Mouse (Mus musculus): Measurements from ENCODE around the gene Mtus2. TPM values are rescaled to one million over a fixed set of nuclear protein-coding genes. Genes with fewer than 3 reads are reported as not detected.
A peak's percentile ranks its signal among the peaks of the same experiment; 100 is the strongest.

Mtus2 gene
- polyA plus RNA-seq, 1 experiment from 2014 or later: 35.1 TPM

DNA sequence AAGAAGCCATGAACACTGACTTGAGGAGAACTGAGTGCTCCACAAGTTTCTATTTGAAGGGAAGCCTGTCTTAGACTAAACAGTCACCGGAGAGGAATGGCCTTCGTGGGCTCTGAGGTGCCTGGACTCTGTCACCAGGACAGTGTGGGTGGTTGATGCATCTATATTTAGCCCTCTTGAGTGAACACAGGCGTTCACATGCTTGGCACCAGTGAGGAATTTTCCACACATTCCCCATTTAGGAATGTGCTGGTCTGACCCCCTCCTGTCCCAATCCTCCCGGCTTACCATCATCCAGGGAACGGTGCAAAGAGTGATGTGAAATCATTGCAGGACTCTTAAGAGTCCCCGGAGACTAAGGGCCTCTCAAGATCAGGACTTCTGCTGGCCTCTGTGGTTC lies 314.9 kb downstream of the Mtus2 start:
- no peaks in the 10 kb centered on the region for H3K9me3 ChIP-seq
- H3K4me3 ChIP-seq (replicated peaks): no peak overlapping the region
- no peak overlapping the region for H3K4me2 ChIP-seq (replicated peaks)
- H3K27me3 ChIP-seq: no peaks in the 10 kb centered on the region
- 90% methylated on average over 6 of the region's 6 CpGs for WGBS
- H3K9ac ChIP-seq (replicated peaks): no peak overlapping the region
- no peaks in the 10 kb centered on the region for H3K4me1 ChIP-seq (replicated peaks)
- H3K27ac ChIP-seq: no peak overlapping the region
- no peaks in the 10 kb centered on the region for H3K36me3 ChIP-seq
- no peak for ATAC-seq

DNA sequence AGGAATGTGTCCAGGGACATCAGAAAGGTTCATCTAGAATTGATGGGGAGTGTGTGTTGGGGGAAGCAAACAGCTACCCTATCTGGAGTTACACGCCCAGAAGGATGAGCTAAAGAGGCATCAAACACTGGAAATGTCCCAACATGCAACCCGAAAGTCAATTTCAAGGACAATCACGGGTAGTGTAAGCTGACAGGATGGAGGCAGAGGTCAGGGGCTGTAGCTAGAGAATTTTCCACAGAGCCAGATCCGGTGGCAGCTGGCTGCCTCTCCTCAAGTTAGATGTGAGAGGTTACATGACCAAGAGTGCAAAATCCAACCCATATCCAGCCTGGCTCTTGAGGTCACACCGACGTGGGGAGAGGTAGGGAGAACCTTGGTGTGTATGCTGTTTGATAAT lies 315.7 kb downstream of the Mtus2 start:
- Histone ChIP-seq H3K9me3 (no peaks in the 10 kb centered on the region), H3K36me3 (no peaks in the 10 kb centered on the region), H3K4me2 (replicated peaks) (no peak overlapping the region), H3K27ac (no peak overlapping the region), H3K4me1 (replicated peaks) (no peaks in the 10 kb centered on the region), H3K27me3 (no peaks in the 10 kb centered on the region), H3K9ac (replicated peaks) (no peak overlapping the region), H3K4me3 (replicated peaks) (no peak overlapping the region)
- no peak for ATAC-seq
- WGBS: 89% methylated on average over 6 of the region's 6 CpGs

DNA sequence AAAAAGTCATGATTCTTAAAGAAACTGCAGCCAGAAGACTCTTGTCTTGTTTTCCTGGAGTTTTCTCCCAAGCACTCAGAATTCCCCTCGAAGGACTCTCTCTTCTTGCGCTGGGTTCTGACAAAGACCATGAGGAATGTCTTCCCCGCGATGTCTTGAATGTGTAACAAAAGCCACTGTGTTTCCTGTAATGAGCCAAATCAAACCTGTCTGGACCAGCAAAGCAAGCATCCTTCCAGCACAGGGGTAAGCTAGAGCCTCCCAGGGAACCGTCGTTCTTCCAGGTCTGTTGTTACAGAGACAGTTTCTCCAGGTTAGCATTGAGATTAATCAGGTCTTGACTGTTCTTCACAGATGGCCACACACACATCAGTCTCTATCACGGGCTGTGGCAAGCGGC lies 321.1 kb downstream of the Mtus2 start:
- Histone ChIP-seq H3K4me3 (replicated peaks) (no peak overlapping the region), H3K4me2 (replicated peaks) (no peak overlapping the region), H3K9me3 (no peaks in the 10 kb centered on the region; the same call in 1 of the 2 replicates), H3K27ac (no peak overlapping the region), H3K36me3 (peaks cover 5% of the 10 kb centered on the region; the same call in 1 of the 2 replicates), H3K9ac (replicated peaks) (no peak overlapping the region), H3K27me3 (no peaks in the 10 kb centered on the region), H3K4me1 (replicated peaks) (no peaks in the 10 kb centered on the region)
- 86% methylated on average over 8 of the region's 8 CpGs for WGBS
- no peak for ATAC-seq

DNA sequence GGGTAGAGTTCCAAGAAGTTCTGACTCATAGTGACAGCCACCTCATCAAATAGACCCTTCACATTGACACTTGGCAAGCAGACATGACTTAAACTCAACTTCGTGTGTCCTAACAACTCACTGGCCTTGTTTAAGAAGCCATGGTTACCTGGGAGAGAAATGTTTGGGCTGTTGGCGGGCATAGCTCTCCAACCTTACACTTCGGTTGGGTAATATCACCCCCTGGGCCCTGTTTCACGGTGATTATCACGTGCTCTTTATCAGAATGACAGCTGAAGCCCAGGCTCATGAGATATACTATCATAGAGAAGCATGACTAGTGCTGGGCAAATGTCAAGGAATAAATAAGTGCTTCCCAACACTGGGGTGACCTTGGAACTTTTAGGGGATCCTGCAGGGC lies 323.2 kb downstream of the Mtus2 start:
- no peak overlapping the region for H3K27ac ChIP-seq
- H3K4me2 ChIP-seq (replicated peaks): no peak overlapping the region
- H3K4me1 ChIP-seq (replicated peaks): no peaks in the 10 kb centered on the region
- peaks cover 5% of the 10 kb centered on the region; the same call in 1 of the 2 replicates for H3K36me3 ChIP-seq
- H3K4me3 ChIP-seq (replicated peaks): no peak overlapping the region
- no peaks in the 10 kb centered on the region; the same call in 1 of the 2 replicates for H3K9me3 ChIP-seq
- 84% methylated on average over 5 of the region's 5 CpGs for WGBS
- no peak for ATAC-seq
- no peak overlapping the region for H3K9ac ChIP-seq (replicated peaks)
- no peaks in the 10 kb centered on the region for H3K27me3 ChIP-seq

DNA sequence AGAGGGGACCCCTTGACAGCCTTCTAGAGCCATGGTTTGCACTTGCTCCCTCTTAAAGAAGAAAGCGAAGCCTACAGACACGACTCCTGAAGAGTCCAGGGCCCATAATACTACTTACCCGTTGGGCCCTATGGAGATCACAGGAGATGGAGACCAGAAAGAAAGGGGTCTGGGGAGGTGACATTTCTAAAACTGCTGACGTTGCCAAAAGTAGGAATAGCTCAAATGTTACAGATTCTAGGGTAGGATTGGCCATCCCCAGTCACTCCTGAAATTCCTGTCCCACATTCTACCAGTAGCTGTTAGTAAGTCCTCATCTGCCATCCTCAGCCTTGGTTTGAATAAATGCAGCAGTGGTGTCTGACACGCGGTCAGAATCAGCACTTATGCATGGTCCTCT lies 325.0 kb downstream of the Mtus2 start:
- H3K27ac ChIP-seq: no peak overlapping the region
- H3K4me3 ChIP-seq (replicated peaks): no peak overlapping the region
- no peak overlapping the region for H3K4me2 ChIP-seq (replicated peaks)
- no peaks in the 10 kb centered on the region for H3K27me3 ChIP-seq
- H3K9me3 ChIP-seq: no peaks in the 10 kb centered on the region; the same call in 1 of the 2 replicates
- 88% methylated on average over 6 of the region's 6 CpGs for WGBS
- peaks cover 5% of the 10 kb centered on the region; the same call in 1 of the 2 replicates for H3K36me3 ChIP-seq
- no peak overlapping the region for H3K9ac ChIP-seq (replicated peaks)
- ATAC-seq: no peak
- no peaks in the 10 kb centered on the region for H3K4me1 ChIP-seq (replicated peaks)

DNA sequence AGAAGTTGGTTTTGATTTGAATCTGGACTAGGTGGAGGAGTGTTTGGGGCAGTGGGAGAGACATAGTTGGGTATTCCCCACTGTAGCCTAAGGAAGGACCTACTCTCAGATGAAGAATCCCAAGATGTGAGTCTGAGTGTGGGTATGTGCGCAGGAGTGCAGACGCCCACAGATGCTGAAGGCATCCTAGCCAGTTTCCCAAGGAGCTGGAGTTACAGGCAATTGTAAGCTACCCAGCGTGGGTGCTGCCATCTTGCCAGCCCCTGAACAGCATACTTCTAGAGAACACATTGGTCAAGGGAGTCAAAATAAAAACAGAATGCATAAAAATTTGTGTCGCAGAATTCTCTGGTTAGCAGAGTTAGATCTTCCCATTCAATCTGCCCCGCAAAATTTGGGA lies 325.5 kb downstream of the Mtus2 start:
- H3K4me2 ChIP-seq (replicated peaks): no peak overlapping the region
- H3K4me1 ChIP-seq (replicated peaks): no peaks in the 10 kb centered on the region
- no peak overlapping the region for H3K27ac ChIP-seq
- no peak overlapping the region for H3K4me3 ChIP-seq (replicated peaks)
- H3K9me3 ChIP-seq: no peaks in the 10 kb centered on the region; the same call in 1 of the 2 replicates
- H3K27me3 ChIP-seq: no peaks in the 10 kb centered on the region
- H3K36me3 ChIP-seq: peaks cover 5% of the 10 kb centered on the region; the same call in 1 of the 2 replicates
- H3K9ac ChIP-seq (replicated peaks): no peak overlapping the region
- WGBS: 93% methylated on average over 5 of the region's 5 CpGs
- no peak for ATAC-seq

DNA sequence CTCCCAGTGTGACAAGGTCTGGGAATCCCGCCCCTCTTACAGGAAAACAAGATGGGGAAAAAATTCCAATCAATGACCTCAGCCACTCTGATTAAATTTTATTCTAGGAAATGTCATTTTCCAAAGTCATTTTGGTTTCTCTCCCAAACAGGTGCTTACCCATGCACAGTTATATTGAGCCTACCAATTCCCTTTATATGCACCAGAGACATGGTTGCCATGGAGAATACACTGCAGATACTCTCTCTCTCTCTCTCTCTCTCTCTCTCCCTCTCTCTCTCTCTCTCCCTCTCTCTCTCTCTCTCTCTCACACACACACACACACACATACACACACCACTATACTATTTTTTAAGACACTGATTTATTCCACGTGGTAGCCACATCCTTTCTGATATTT lies 326.1 kb downstream of the Mtus2 start:
- H3K27ac ChIP-seq: no peak overlapping the region
- 76% methylated on average over 2 of the region's 2 CpGs for WGBS
- no peak overlapping the region for H3K4me2 ChIP-seq (replicated peaks)
- no peak overlapping the region for H3K4me3 ChIP-seq (replicated peaks)
- no peak for ATAC-seq
- peaks cover 5% of the 10 kb centered on the region; the same call in 1 of the 2 replicates for H3K36me3 ChIP-seq
- no peak overlapping the region for H3K9ac ChIP-seq (replicated peaks)
- H3K9me3 ChIP-seq: no peaks in the 10 kb centered on the region; the same call in 1 of the 2 replicates
- H3K4me1 ChIP-seq (replicated peaks): no peaks in the 10 kb centered on the region
- no peaks in the 10 kb centered on the region for H3K27me3 ChIP-seq

DNA sequence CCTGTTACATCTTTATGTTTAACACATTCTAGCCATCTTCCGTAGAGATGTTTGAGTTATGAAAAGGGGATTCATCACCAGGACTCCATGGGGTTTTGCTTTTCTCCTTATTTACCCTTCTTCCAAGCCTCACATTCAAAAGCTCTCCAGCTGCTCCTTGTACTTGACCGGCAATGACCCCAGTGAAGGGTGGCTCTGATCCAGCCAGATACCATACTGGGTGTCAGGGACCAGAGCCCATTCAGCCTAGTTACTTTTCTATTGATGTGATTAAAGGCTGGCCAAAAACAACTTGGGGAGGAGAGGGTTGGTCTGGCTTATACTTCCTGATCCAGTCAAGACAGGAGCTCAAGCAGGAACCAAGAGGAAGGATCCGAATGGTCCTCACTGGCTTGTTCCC lies 326.5 kb downstream of the Mtus2 start:
- 85% methylated on average over 3 of the region's 3 CpGs for WGBS
- Histone ChIP-seq H3K4me2 (replicated peaks) (no peak overlapping the region), H3K4me1 (replicated peaks) (no peaks in the 10 kb centered on the region), H3K9me3 (no peaks in the 10 kb centered on the region; the same call in 1 of the 2 replicates), H3K36me3 (peaks cover 2% of the 10 kb centered on the region; the same call in 1 of the 2 replicates), H3K27ac (no peak overlapping the region), H3K9ac (replicated peaks) (no peak overlapping the region), H3K4me3 (replicated peaks) (no peak overlapping the region), H3K27me3 (no peaks in the 10 kb centered on the region)
- ATAC-seq: no peak

DNA sequence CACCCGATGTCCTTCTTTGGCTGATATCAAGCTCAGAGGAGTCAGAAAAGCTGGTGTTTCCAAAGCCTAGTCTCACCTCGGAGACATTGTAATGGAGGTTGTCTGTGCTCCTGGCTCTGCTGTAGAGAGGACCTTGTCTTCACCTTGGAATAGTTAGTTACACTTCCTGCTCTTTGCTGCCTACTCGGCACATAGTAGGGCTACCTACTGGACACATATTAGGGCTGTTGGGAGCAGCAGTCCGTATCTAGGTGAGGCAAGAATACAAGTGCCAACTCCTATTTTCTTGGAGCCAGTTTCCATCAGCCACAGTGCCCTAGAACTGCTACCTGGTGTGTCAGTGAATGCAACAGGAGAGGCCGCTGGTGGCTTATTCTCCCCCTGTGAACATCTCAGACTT lies 330.4 kb downstream of the Mtus2 start:
- H3K4me1 ChIP-seq (replicated peaks): 0 out of 2 replicates have a peak, but pooled peaks cover 4% of the 10 kb centered on the region
- H3K36me3 ChIP-seq: peaks cover 18% of the 10 kb centered on the region; the same call in 1 of the 2 replicates
- H3K27ac ChIP-seq: no peak overlapping the region
- no peaks in the 10 kb centered on the region for H3K27me3 ChIP-seq
- WGBS: 97% methylated on average over 5 of the region's 5 CpGs
- no peak for ATAC-seq
- no peak overlapping the region for H3K4me2 ChIP-seq (replicated peaks)
- peaks cover 3% of the 10 kb centered on the region; the same call in 1 of the 2 replicates for H3K9me3 ChIP-seq
- H3K9ac ChIP-seq (replicated peaks): no peak overlapping the region
- no peak overlapping the region for H3K4me3 ChIP-seq (replicated peaks)

DNA sequence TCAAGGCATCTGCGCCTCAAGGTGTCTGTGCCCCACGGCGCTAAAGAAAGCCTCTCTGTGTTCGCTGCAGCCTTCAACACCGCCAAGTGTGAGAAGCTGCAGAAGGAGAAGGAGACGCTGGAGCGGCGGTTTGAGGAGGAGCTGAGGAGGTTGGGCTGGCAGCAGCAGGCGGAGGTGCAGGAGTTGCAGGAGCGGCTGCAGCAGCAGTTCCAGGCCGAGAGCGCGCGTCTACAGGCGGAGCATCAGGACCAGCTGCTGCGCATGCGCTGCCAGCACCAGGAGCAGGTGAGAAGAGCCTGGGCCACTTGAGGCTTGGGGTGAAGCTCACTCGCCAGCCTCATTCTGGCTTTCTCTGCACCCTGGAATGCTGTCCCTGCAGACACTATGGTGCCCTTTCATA lies 331.7 kb downstream of the Mtus2 start:
- Histone ChIP-seq H3K27ac (no peak overlapping the region), H3K9ac (replicated peaks) (no peak overlapping the region), H3K4me3 (replicated peaks) (no peak overlapping the region), H3K27me3 (no peaks in the 10 kb centered on the region), H3K9me3 (peaks cover 3% of the 10 kb centered on the region; the same call in 1 of the 2 replicates), H3K4me1 (replicated peaks) (0 out of 2 replicates have a peak, but pooled peaks cover 4% of the 10 kb centered on the region), H3K36me3 (peaks cover 18% of the 10 kb centered on the region; the same call in 1 of the 2 replicates), H3K4me2 (replicated peaks) (no peak overlapping the region)
- WGBS: 79% methylated on average over 18 of the region's 18 CpGs
- ATAC-seq: no peak

DNA sequence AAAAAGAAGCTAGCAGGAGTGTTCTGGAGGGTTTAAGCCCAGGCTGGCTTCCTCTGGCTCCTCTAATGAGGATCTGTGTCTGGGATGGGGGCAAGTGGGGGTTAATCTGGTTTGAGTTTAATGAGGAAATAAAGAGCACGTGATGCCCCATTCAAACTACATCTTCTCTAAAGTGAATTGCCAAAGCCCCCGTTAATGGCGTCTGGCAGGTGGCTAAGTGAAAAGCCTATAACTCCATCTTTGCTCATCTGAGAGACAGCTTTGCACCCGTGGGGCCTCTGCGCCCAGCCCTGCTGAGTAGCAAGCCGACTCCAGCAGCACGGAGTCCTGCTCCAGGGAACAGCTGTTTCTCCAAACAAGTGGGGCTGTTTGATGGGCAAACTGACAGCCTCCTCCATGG lies 332.8 kb downstream of the Mtus2 start:
- Histone ChIP-seq H3K27me3 (no peaks in the 10 kb centered on the region), H3K36me3 (peaks cover 18% of the 10 kb centered on the region; the same call in 1 of the 2 replicates), H3K9me3 (peaks cover 3% of the 10 kb centered on the region; the same call in 1 of the 2 replicates), H3K9ac (replicated peaks) (no peak overlapping the region), H3K27ac (no peak overlapping the region; the same call in 1 of the 2 replicates), H3K4me1 (replicated peaks) (0 out of 2 replicates have a peak, but pooled peaks cover 4% of the 10 kb centered on the region), H3K4me3 (replicated peaks) (no peak overlapping the region), H3K4me2 (replicated peaks) (no peak overlapping the region)
- 50% methylated on average over 7 of the region's 7 CpGs for WGBS
- ATAC-seq: peak; percentile 53; the same call in 1 of the 2 replicates

DNA sequence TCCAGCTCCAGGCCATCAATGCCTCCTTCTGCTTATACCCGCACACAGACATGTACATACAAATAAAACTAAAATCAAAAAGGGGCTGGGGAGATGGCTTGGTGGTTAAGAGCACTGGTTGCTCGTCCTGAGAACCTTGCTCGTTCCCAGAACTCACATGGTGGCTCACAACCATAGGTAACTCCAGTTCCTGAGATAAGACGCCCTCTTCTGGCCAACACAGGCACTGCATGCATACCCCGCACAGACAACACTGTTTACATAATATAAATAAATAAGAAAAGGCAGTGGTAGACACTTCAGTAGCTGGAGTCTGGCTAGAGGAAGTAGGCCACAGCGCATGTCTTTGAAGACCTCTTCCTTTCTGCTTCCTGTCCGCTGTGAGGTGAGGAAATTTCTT lies 335.7 kb downstream of the Mtus2 start:
- no peak for ATAC-seq
- H3K4me1 ChIP-seq (replicated peaks): 0 out of 2 replicates have a peak, but pooled peaks cover 4% of the 10 kb centered on the region
- no peak overlapping the region for H3K27ac ChIP-seq
- 88% methylated on average over 7 of the region's 7 CpGs for WGBS
- no peaks in the 10 kb centered on the region for H3K27me3 ChIP-seq
- no peak overlapping the region for H3K4me3 ChIP-seq (replicated peaks)
- H3K36me3 ChIP-seq: peaks cover 26% of the 10 kb centered on the region
- H3K4me2 ChIP-seq (replicated peaks): no peak overlapping the region
- no peak overlapping the region for H3K9ac ChIP-seq (replicated peaks)
- H3K9me3 ChIP-seq: peaks cover 3% of the 10 kb centered on the region; the same call in 1 of the 2 replicates

DNA sequence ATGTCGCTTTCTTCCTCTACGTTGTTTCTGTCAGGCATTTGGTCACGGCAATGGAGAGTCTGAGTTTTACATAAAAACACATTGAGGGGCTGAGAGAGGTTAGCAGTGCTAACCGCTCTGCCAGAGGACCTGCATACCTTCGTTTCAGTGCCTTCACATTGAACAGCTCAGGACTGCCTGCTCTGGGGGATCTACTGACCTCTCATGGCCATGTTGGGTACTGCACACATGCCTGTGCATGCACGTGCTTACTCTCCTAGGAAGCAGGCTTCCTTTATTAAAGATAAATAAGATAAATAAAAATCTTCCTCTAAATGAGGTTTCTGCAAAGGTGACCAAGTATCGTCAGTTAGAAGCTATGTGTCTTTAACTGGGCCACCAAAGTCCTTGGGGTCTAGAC lies 336.2 kb downstream of the Mtus2 start:
- H3K27ac ChIP-seq: no peak overlapping the region
- H3K36me3 ChIP-seq: peaks cover 31% of the 10 kb centered on the region
- ATAC-seq: no peak; the same call in 1 of the 2 replicates
- H3K4me1 ChIP-seq (replicated peaks): 0 out of 2 replicates have a peak, but pooled peaks cover 4% of the 10 kb centered on the region
- WGBS: 86% methylated on average over 7 of the region's 7 CpGs
- no peak overlapping the region for H3K9ac ChIP-seq (replicated peaks)
- no peaks in the 10 kb centered on the region for H3K27me3 ChIP-seq
- no peak overlapping the region for H3K4me3 ChIP-seq (replicated peaks)
- H3K4me2 ChIP-seq (replicated peaks): no peak overlapping the region
- peaks cover 3% of the 10 kb centered on the region; the same call in 1 of the 2 replicates for H3K9me3 ChIP-seq
